Mouse (Mus musculus): ENCODE measurements around the gene Leap2.
"Not testable (repeated sequence)": the region's sequence is repeated elsewhere in the genome, so short reads cannot be mapped to it uniquely, and the experiment has no call there.

The Leap2 gene

GRCm38 (mm10) chr11:53443861-53444260 is 20.9 kb upstream of the Leap2 start:
- intact Hi-C loops (cut with DNase I), result no loop called here

GRCm38 (mm10) chr11:53441921-53442320 is 19.0 kb upstream of the Leap2 start:
- intact Hi-C loops (cut with DNase I), result no loop called here

DNA sequence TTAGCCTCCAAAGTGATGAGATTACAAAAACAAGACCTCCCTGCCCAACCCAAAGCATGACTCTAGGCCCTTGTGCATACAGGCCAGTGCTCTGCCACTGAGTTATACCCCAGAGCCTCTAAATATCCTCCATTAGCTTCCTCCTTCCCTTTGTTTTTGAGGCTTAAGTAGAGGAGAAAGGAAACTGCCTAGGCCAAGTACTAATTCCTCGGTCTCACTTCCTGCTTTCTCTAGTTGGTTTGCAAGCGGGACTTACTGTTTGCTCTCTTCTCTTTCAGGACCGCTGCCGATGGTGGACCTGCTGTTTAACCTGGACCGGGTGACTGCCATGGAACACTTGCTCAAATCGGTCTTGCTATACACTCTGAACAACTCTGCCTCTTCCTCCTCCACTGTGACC is 13.4 kb upstream of the Leap2 start:
- intact Hi-C loops (cut with DNase I), result no loop called here

DNA sequence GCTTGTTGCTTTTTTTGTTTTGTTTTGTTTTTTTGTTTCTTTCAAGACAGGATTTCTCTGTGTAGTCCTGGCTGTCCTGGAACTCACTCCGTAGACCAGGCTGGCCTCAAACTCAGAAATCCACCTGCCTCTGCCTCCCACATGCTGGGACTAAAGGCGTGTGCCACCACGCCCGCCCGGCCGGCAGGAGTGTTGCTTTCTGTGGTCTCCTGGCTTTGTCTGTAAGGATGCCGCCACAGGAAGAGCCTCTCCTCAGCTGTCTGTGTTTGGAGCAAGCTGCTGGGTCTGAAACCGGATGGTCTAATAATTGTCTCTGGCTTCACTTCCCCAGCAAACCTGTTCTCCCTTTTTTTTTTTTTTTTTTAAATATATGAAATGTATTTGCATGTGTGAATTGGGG is 12.5 kb upstream of the Leap2 start:
- intact Hi-C loops (cut with DNase I), result no loop called here

DNA sequence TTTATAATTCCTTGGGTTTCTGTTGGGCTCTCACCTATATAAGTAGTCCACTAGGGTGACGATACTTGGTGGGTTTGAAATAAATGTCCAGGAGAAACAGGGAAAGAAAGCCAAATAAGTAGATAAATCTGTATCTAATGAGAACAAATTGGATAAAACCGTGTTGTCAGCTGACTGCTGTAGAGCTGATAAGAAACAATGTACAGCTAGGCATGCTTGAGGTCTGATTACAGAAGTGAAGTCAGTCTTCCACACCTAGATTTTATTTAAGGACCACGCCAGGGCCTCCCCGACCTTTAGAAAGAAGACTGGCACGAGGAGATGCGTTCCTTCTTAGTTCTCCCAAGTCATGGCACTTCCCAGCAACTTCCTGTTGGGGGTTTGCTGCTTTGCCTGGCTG is 10.1 kb upstream of the Leap2 start:
- intact Hi-C loops (cut with DNase I), result no loop called here

DNA sequence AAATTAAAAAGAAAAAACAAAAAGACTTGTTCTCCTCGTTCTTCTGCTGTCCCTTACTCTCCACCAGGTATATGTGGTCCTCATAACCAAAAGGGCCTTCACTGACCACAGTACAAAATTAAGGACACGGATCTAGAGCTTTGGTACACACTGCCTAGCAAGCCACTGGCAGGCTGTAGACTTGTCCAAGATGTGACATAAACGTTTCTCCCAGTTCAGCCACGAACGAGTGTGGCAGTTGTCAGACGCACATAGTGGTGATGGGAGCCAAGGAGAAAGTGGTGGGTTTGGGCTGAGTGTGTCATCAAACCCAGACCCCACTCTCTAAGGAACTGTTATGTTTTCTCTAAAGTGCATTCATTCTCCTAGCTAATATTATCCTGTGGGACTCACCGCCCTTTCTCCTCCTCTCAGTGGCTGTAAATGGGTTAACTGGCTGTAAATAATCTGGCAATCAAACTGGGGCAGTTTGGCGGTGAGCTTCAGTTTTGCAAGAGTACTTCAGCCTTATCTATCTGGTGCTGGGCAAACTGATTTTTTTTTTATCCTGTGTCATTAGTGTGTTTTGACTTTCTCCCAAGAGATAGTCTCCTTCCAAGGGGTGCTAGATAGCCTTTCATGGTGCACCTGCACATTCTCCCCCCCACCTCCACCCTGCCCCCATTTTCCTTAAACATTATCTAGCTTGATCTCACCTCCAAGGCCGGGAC is 8.5 kb upstream of the Leap2 start:
- intact Hi-C loops (cut with DNase I), result no loop called here

DNA sequence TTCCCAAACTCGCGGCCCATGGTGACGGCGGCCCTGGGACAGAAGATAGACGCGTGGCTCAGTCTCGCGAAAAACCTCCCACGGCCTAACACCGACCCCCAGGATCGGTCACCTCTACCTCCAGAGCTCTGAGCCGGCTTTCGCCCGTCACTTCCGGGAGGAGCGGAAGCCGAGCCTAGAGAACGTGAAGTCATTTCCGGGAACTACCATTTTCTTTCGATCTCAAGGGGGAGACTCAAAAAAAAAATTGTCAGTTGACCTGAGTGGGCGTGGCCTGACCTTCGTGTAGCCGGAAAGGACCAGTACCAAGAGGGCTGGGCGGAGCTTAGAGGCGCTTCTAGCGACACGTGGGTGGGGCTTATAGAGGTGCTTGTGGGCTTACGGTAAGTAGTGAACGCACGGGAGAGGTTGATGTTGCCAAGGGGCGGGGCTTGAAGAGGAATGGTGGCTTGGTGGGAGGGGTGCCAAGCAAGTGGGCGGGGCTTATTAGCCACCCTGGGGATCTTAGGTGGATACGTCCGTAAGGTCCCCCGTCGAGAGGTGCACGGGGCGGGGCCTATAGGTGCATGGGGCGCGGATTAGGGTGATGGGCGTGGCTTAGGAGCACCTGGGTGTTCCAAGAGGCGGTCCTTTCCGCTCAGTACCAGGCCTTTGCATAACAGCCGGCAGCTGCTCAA is 7.8 kb upstream of the Leap2 start, which contains the start of the genes Uqcrq and Gdf9:
TSS of gene Uqcrq (minus strand) at position 162 of the 677 bp plus-strand sequence.
TSS of gene Gdf9 (plus strand) at position 354 of the 677 bp plus-strand sequence.
- intact Hi-C loops (cut with DNase I), result no loop called here

DNA sequence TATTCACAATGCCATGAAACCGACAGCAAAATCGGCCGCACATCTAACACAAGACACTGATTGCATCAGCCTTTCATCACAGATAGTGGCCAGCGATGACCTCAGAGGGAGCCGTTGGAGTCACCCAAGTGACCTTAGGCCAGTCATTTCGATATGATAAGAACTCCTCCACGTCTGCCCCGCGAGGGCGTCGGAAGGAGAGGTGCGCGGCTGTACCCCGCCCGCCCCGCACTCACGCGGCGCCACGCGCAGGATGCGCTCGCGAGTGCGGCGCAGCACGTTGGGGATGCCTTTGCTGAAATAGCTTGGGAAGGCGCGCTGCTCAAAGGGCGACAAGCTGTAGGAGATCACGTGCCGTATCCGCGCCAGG is 7.3 kb upstream of the Leap2 start:
- intact Hi-C loops (cut with DNase I), result no loop called here

- intact Hi-C loops (cut with DNase I), result no loop called here
These were observed 6.2 kb upstream of the Leap2 start for GRCm38 (mm10) chr11:53429182-53429581.

- intact Hi-C loops (cut with DNase I), result no loop called here
These were observed 5.7 kb upstream of the Leap2 start for GRCm38 (mm10) chr11:53428716-53429057.

DNA sequence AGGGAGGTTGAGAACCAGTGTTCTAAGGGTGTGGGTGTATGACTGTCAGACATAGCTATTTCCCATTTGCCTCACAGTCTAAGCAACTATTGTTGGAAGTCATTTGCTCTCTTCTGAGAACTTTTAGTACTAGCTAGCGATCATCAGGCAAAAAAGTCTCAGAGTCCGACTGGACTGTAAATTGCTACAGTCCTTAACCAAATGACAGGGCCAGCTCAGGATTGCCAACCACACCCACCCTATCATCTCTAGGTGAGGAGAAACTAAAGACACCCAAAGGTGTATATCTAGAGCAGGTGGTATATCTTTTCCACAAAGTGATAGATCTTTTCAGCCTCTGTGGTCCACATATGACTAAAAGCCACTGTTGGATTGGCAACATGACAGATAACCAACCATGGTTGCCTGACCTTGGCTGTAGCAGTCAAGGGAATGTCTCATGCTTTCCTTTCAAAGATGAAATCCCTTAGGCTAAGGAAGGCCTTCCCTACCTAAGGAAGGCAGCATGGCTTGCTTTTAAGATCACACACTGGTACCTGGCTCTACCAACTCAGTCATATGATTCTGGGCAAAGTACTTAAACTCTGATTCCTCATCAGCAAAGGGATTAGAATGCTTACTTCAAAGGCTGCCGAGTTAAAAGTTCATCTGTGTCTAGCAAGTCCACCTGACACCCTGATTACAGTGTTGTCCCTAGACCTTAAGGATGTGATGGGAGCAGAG is 5.2 kb upstream of the Leap2 start:
- intact Hi-C loops (cut with DNase I), result no loop called here

- intact Hi-C loops (cut with DNase I), result not testable (repeated sequence)
These were observed 3.9 kb upstream of the Leap2 start for GRCm38 (mm10) chr11:53426914-53427313.

DNA sequence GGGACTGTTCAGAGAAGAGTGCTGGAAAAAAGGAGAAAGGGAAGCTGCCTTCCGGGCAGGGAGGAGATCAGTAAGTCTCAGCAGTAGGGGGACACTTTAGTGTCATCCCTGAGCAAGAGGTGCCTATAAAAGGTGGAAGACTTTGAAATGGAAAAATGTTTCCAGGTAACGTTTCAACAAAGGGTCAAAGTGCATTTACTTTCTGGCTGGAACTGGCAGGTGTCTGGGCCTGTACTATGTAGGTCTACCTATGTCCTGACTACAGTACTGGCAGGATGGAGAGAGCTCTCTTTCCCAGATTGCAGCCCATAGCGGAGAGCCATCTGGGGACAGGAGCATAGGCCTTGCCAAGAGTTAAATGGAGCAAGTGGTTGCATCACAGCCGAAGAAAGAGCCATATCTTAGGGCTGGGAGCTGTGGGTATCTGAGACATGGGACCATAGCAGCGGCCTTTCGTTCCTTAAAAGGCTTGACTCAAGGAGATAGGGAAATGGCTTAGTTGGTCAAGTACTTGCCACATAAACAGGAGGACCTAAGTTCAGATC is 2.8 kb upstream of the Leap2 start:
- intact Hi-C loops (cut with DNase I), result no loop called here

GRCm38 (mm10) chr11:53425251-53425650 is 2.3 kb upstream of the Leap2 start:
- intact Hi-C loops (cut with DNase I), result no loop called here

DNA sequence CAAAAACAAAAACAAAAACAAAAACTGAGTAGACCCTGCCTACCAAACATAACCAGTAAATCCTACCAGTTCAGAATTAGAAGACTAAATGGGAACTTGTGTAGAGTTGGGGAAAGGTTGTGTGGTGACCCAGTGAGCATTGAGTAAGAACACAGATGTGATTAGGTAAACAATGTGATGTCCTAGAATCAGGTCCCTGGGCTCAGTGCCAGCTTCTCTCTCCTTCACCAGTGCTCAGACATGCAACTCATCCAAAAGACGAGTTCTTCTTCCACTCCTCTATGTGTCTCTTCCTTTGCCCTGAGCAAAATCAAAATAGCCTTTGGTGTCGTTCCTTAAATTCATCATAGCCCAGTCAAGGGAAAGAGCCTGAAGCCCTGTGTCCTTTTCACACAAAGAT is 1.9 kb upstream of the Leap2 start:
- intact Hi-C loops (cut with DNase I), result no loop called here

DNA sequence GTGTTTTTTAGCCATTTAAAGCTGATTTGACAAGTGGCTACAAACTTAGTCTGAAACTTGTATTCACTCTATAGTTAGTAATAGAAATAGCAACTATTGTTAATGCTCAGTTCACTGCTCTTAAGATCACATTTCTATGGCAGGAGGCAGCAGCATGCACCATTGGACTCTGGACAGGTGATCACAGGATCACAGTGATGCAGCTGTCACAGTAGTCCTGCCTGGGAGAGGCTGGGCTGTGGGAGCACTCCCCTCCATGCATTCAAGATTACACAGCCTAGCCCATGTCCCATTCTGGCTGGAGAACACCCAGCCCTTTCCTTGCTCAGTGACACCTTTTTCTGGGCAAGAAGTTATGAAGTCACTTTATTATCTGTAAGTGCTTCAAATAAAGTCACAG is 4.9 kb downstream of the Leap2 start:
- intact Hi-C loops (cut with DNase I), result loop anchor here (10.0 kb wide), 1 partner anchor 47 kb away; no protein-coding TSS in a partner anchor

DNA sequence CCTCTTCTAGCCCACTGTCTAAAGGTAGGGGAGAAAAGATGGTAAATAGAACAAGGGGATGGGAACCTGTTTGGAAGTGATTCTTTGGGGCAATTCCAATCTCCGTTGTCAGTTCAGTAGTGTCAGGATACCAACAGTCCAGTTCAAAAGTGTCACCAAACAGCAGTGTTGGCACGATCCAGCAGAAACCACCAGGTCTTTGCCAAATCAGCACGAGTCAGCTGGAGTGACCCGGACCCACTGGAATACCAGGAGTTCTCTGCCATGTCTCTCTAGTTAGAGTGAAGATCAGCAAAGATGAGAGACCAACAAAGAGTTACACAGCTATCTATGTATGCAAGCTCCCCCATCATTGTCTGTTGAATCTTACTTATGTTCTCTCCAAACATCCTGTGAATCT is 9.1 kb downstream of the Leap2 start:
- intact Hi-C loops (cut with DNase I), result loop anchor here (10.0 kb wide), 1 partner anchor 51 kb away; no protein-coding TSS in a partner anchor

DNA sequence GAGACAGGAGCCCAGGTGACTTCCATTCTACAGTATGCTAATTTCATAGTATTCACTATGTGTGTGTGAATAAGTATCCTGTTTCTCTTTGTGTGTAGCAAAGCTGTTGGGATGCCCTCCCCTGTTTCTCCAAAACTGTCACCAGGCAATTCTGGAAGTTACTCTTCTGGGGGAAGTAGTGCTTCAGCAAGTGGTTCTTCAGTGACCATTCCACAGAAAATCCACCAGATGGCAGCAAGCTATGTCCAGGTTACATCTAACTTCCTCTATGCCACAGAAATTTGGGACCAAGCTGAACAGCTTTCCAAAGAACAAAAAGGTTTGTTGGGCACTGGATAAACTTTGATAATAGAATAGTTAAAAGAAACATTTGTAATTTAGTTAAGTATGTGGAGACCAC is 11.2 kb downstream of the Leap2 start:
- intact Hi-C loops (cut with DNase I), result loop anchor here (10.0 kb wide), 1 partner anchor 53 kb away; no protein-coding TSS in a partner anchor

DNA sequence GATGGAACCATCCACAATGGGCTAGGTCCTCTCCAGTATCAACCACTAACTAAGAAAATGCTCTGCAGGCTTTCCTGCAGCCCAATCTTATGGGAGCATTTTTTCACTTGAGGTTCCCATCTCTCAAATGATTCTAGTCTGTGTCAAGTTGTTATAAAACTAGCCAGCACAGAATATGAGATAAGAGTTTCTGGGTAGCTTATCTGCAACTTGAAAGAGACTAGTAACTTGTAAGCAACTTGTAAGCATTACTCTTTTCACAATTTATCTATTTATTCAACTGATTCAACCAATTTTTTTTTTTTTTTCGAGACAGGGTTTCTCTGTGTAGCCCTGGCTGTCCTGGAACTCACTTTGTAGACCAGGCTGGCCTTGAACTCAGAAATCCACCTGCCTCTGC is 19.3 kb downstream of the Leap2 start:
- intact Hi-C loops (cut with DNase I), result no loop called here

DNA sequence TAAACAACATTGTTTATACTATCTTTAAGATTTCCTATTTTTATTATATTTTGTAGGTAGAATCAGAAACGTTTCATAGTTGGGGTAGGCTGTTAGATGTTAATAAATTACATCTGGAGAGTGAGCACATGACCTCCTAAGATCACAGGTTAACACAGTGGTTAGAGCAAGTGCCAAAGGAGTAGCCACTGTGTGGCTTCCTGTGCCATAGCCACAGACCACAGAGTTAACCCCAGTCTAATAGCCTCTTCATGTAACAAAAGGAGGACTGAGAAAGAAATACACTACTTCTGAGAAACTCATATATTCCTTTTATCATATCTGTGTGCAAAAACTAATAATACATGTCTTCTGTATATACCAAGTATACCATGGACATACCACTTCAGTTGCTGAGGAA is 29.1 kb downstream of the Leap2 start:
- intact Hi-C loops (cut with DNase I), result no loop called here

DNA sequence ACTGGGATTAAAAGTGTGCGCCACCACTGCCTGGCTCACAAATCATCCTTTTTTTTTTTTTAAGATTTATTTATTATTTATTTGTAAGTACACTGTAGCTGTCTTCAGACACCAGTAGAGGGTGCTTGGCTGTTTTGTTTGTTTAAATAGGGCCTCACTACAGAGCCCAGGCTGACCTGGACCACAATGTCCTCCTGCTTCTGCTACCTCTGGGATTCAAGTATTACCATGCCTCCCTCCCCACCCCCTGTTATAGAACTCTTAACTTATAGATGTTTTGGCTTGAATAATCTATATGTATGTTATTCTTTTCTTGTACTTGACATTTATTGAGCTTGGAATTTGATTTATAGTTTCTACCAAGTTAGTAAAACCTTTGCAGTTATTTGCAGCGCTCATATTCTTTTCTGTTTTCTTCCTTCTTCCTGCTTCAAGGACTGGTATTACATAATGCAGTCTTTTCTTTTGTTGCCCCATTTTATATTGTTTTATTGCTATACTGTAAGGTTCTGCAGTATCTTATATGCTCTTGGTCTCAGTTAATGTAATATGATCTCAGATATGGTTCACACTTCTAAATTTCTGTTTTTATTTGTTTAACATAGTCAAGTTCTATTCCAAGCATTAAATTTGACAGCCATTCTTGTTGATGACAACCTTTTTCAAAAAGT is 39.1 kb downstream of the Leap2 start:
- intact Hi-C loops (cut with DNase I), result no loop called here

Data from adrenal gland (tissue).